Mouse (Mus musculus): ENCODE results near the gene Fbxl16.

GRCm38 (mm10) chr17:25838904-25839303 lies 30.0 kb downstream of the Fbxl16 start:
- TF ChIP-seq POLR2AphosphoS5 (IDR thresholded peaks at IDR 0.05; ENCODE audit: insufficient replicate concordance, low read depth, low read length) (no peak), CTCF (IDR thresholded peaks at IDR 0.05; ENCODE audit: low read depth, low read length) (no peak), GATA1 (IDR thresholded peaks at IDR 0.05; ENCODE audit: borderline replicate concordance, low read length) (no peak), TAL1 (conservative IDR thresholded peaks at IDR 0.05; ENCODE audit: low read depth, low read length) (no peak)
